Mouse (Mus musculus) monocyte, adult 2 months (primary cell): Measurements from ENCODE around the gene Tns1.

Source experiments
- DNase-seq, 2 experiments: peaks; one replicate each; pipeline ENCODE4 v3.0.0; 2022; ENCODE audit warnings: low spot score in 2 of 2, low read depth in 1 of 2

Tns1 gene

GRCm38 (mm10) chr1:74091611-74092224 lies 32.5 kb downstream of the Tns1 start:
- no peak for DNase-seq

- no peak for DNase-seq
Measured at GRCm38 (mm10) chr1:74091138-74091537, 33.1 kb downstream of the Tns1 start.

- no peak for DNase-seq
Measured at GRCm38 (mm10) chr1:74090329-74090728, 33.9 kb downstream of the Tns1 start.

GRCm38 (mm10) chr1:74088569-74088968 lies 35.7 kb downstream of the Tns1 start:
- DNase-seq = no peak

GRCm38 (mm10) chr1:74085566-74085965 lies 38.7 kb downstream of the Tns1 start:
- DNase-seq = no peak

GRCm38 (mm10) chr1:74084752-74085151 lies 39.5 kb downstream of the Tns1 start:
- no peak for DNase-seq

- no peak for DNase-seq
Measured at GRCm38 (mm10) chr1:74084065-74084705, 40.1 kb downstream of the Tns1 start.

GRCm38 (mm10) chr1:74082841-74083463 lies 41.3 kb downstream of the Tns1 start:
- DNase-seq = no peak

GRCm38 (mm10) chr1:74081573-74081989 lies 42.7 kb downstream of the Tns1 start:
- DNase-seq = no peak

- peak in 1 of 2 experiments; percentile 66 for DNase-seq
Measured at GRCm38 (mm10) chr1:74077353-74077752, 46.9 kb downstream of the Tns1 start.

- DNase-seq = no peak
Measured at GRCm38 (mm10) chr1:74076230-74076629, 48.0 kb downstream of the Tns1 start.

- no peak for DNase-seq
Measured at GRCm38 (mm10) chr1:74074693-74075485, 49.4 kb downstream of the Tns1 start.

GRCm38 (mm10) chr1:74073791-74074190 lies 50.5 kb downstream of the Tns1 start:
- no peak for DNase-seq

- DNase-seq = no peak
Measured at GRCm38 (mm10) chr1:74070745-74071144, 53.5 kb downstream of the Tns1 start.

- no peak for DNase-seq
Measured at GRCm38 (mm10) chr1:74070001-74070551, 54.2 kb downstream of the Tns1 start.

- DNase-seq = no peak
Measured at GRCm38 (mm10) chr1:74069085-74069835, 55.0 kb downstream of the Tns1 start.

GRCm38 (mm10) chr1:74068366-74069084 lies 55.7 kb downstream of the Tns1 start:
- no peak for DNase-seq

GRCm38 (mm10) chr1:74067866-74068265 lies 56.4 kb downstream of the Tns1 start:
- DNase-seq = no peak

GRCm38 (mm10) chr1:74066576-74066975 lies 57.7 kb downstream of the Tns1 start:
- DNase-seq = no peak

GRCm38 (mm10) chr1:74066061-74066460 lies 58.2 kb downstream of the Tns1 start:
- DNase-seq = no peak
